In genomic region chrX:8143750-8144149, GRCm38 (mm10) we compare ENCODE assay signal across 8 mouse cellular contexts. TPM values are rescaled to one million over a fixed set of nuclear protein-coding genes. Genes with fewer than 3 reads are reported as not detected.
A peak's percentile ranks its signal among the peaks of the same experiment; 100 is the strongest.
DNase-seq lines count a peak whose midpoint lies in the region; ATAC-seq and TF ChIP-seq lines count a peak whose summit lies in the region.

No protein-coding gene starts in this region.

- no peaks in the 10 kb centered on the region for H3K9me3 ChIP-seq in forebrain, postnatal 0 days (ENCODE audit: low read length)
- no peaks in the 10 kb centered on the region for H3K9me3 ChIP-seq in liver, embryonic 14.5 days (ENCODE audit: control insufficient read depth, low read length)

- H3K9ac ChIP-seq in forebrain, postnatal 0 days = no peak overlapping the region
- peak overlapping the region; percentile 74 for H3K9ac ChIP-seq in liver, embryonic 14.5 days (replicated peaks)

- TF ChIP-seq EP300 in liver, embryonic 14.5 days (IDR thresholded peaks at IDR 0.05; ENCODE audit: low read depth) = no peak

- WGBS in forebrain, postnatal 0 days = 73% methylated on average over 7 of the region's 7 CpGs
- WGBS in liver, embryonic 14.5 days (ENCODE audit: insufficient replicate concordance) = 47% methylated on average over 7 of the region's 7 CpGs

- no peaks in the 10 kb centered on the region for H3K27me3 ChIP-seq in forebrain, postnatal 0 days (ENCODE audit: insufficient read depth, low read length)
- H3K27me3 ChIP-seq in liver, embryonic 14.5 days (ENCODE audit: control insufficient read depth, insufficient read depth, low read length) = no peaks in the 10 kb centered on the region

- TF ChIP-seq CTCF in forebrain, postnatal 0 days (IDR thresholded peaks at IDR 0.05; ENCODE audit: low read depth) = no peak
- TF ChIP-seq CTCF in liver, embryonic 14.5 days (IDR thresholded peaks at IDR 0.05; ENCODE audit: low read depth) = no peak

- H3K4me2 ChIP-seq in forebrain, postnatal 0 days (ENCODE audit: low read depth) = peak overlapping the region; percentile 53
- H3K4me2 ChIP-seq in liver, embryonic 14.5 days (ENCODE audit: low read depth) = peak overlapping the region; percentile 91

- intact Hi-C loops in left cerebral cortex, postnatal 25 days (cut with DNase I) = no loop called here

- DNase-seq in kidney, adult 11 months = peak; percentile 19
- no peak for DNase-seq in kidney, adult 8-10 months
- peak; percentile 42 for DNase-seq in ZHBTc4 (ENCODE audit: low read depth, low spot score)
- no peak for DNase-seq in forebrain, postnatal 0 days
- no peak for DNase-seq in liver, embryonic 14.5 days (ENCODE audit: low read depth in 3 of 3, low spot score in 3 of 3)
- no peak for DNase-seq in left cerebral cortex, postnatal 25 days (ENCODE audit: low spot score in 2 of 2)
- no peak for DNase-seq in ovary, postnatal 10 days (ENCODE audit: low spot score)
- DNase-seq in ovary, postnatal 14 days (ENCODE audit: low spot score) = no peak

- 0 out of 2 replicates have a peak, but pooled peaks cover 3% of the 10 kb centered on the region for H3K4me1 ChIP-seq in forebrain, postnatal 0 days (ENCODE audit: insufficient read depth)
- H3K4me1 ChIP-seq in liver, embryonic 14.5 days (replicated peaks; ENCODE audit: control insufficient read depth in 2 of 2, insufficient read depth in 2 of 2, low read length in 1 of 2) = peaks cover 0 to 14% of the 10 kb centered on the region in 2 experiments; a peak in 2 of 4 replicates

- H3K27ac ChIP-seq in forebrain, postnatal 0 days (ENCODE audit: low read depth, low read length) = no peak overlapping the region
- H3K27ac ChIP-seq in liver, embryonic 14.5 days = peak overlapping the region; percentile 55

- peak overlapping the region; percentile 56; the same call in 1 of the 2 replicates for H3K4me3 ChIP-seq in forebrain, postnatal 0 days (ENCODE audit: low read depth, low read length)
- peak overlapping the region; percentile 84 to 95 for H3K4me3 ChIP-seq in liver, embryonic 14.5 days (ENCODE audit: insufficient read depth in 1 of 2, low read depth in 2 of 2, low read length in 2 of 2)

- peaks cover 13% of the 10 kb centered on the region for H3K36me3 ChIP-seq in forebrain, postnatal 0 days (ENCODE audit: insufficient read depth)
- peaks cover 51% of the 10 kb centered on the region for H3K36me3 ChIP-seq in liver, embryonic 14.5 days (replicated peaks; ENCODE audit: control insufficient read depth, insufficient read depth, low read depth)

- no peak for ATAC-seq in forebrain, postnatal 0 days
- ATAC-seq in liver, embryonic 14.5 days (ENCODE audit: insufficient read depth) = no peak

RNA-seq across cellular contexts. Expression of gene Rbm3, which starts 1.9 kb away (rescaled TPM):
- total RNA-seq in forebrain, postnatal 0 days (2014; rRNA removed) = 581 and 651 TPM in 2 replicates
- 541 and 677 TPM in 2 replicates for polyA plus RNA-seq in forebrain, postnatal 0 days (2015; fragmentation: Nextera tagmentation; extraction: Ambion mirVana)
- polyA plus RNA-seq in liver, embryonic 14.5 days (2012; rRNA removed) = 135 and 224 TPM in 2 replicates
- polyA plus RNA-seq in liver, embryonic 14.5 days (2014; fragmentation: Nextera tagmentation; extraction: Ambion mirVana) = 317 and 352 TPM in 2 replicates
- 100 to 1,000 TPM in 1 of 2 experiments, 10 to 100 TPM in 1; 97.4 to 123 TPM for total RNA-seq in left cerebral cortex, postnatal 25 days (2021)

RNA-seq across cellular contexts. Expression of gene Wdr13, which starts 11.1 kb away (rescaled TPM):
- total RNA-seq in forebrain, postnatal 0 days (2014; rRNA removed) = 261 and 316 TPM in 2 replicates
- 45.2 and 58.4 TPM in 2 replicates for polyA plus RNA-seq in forebrain, postnatal 0 days (2015; fragmentation: Nextera tagmentation; extraction: Ambion mirVana)
- 14.3 and 14.5 TPM in 2 replicates for polyA plus RNA-seq in liver, embryonic 14.5 days (2012; rRNA removed)
- 3.7 and 4.4 TPM in 2 replicates for polyA plus RNA-seq in liver, embryonic 14.5 days (2014; fragmentation: Nextera tagmentation; extraction: Ambion mirVana)
- 100 to 1,000 TPM; 189 to 222 TPM for total RNA-seq in left cerebral cortex, postnatal 25 days (2021)

RNA-seq across cellular contexts. Expression of gene Tbc1d25, which starts 32.2 kb away (rescaled TPM):
- 16.3 and 19.3 TPM in 2 replicates for total RNA-seq in forebrain, postnatal 0 days (2014; rRNA removed)
- polyA plus RNA-seq in forebrain, postnatal 0 days (2015; fragmentation: Nextera tagmentation; extraction: Ambion mirVana) = 19.4 and 22.7 TPM in 2 replicates
- 5.4 TPM in 2 replicates for polyA plus RNA-seq in liver, embryonic 14.5 days (2012; rRNA removed)
- 4.2 and 4.9 TPM in 2 replicates for polyA plus RNA-seq in liver, embryonic 14.5 days (2014; fragmentation: Nextera tagmentation; extraction: Ambion mirVana)
- total RNA-seq in left cerebral cortex, postnatal 25 days (2021) = 10 to 100 TPM; 15.8 to 16.6 TPM

RNA-seq across cellular contexts. Expression of gene Ebp, which starts 49.6 kb away (rescaled TPM):
- total RNA-seq in forebrain, postnatal 0 days (2014; rRNA removed) = 11.3 and 14.3 TPM in 2 replicates
- polyA plus RNA-seq in forebrain, postnatal 0 days (2015; fragmentation: Nextera tagmentation; extraction: Ambion mirVana) = 20.0 and 23.9 TPM in 2 replicates
- polyA plus RNA-seq in liver, embryonic 14.5 days (2012; rRNA removed) = 29.3 and 39.5 TPM in 2 replicates
- polyA plus RNA-seq in liver, embryonic 14.5 days (2014; fragmentation: Nextera tagmentation; extraction: Ambion mirVana) = 64.0 and 69.6 TPM in 2 replicates
- total RNA-seq in left cerebral cortex, postnatal 25 days (2021) = 10 to 100 TPM; 35.6 to 41.4 TPM

RNA-seq across cellular contexts. Expression of gene Was, which starts 53.5 kb away (rescaled TPM):
- 0.81 and 0.85 TPM in 2 replicates for total RNA-seq in forebrain, postnatal 0 days (2014; rRNA removed)
- polyA plus RNA-seq in forebrain, postnatal 0 days (2015; fragmentation: Nextera tagmentation; extraction: Ambion mirVana) = 0.09 and 0.30 TPM in 2 replicates
- 8.2 and 10.0 TPM in 2 replicates for polyA plus RNA-seq in liver, embryonic 14.5 days (2012; rRNA removed)
- 2.7 and 3.5 TPM in 2 replicates for polyA plus RNA-seq in liver, embryonic 14.5 days (2014; fragmentation: Nextera tagmentation; extraction: Ambion mirVana)
- 1 to 10 TPM; 1.1 to 1.5 TPM for total RNA-seq in left cerebral cortex, postnatal 25 days (2021)

Comparison
In these comparisons a context has a peak if more than half of its experiments do, and no peak if none do; other contexts are left out.
1. DNase-seq: peak in kidney, adult 11 months (single experiment) and ZHBTc4 (single experiment); none in kidney, adult 8-10 months (0 of 2), forebrain, postnatal 0 days (single experiment), liver, embryonic 14.5 days (0 of 3), left cerebral cortex, postnatal 25 days (0 of 2), ovary, postnatal 10 days (single experiment) and ovary, postnatal 14 days (single experiment).